Mouse (Mus musculus): ENCODE results near the gene Csrnp2.
"Not testable (repeated sequence)": the region's sequence is repeated elsewhere in the genome, so short reads cannot be mapped to it uniquely, and the experiment has no call there.

Csrnp2 gene

GRCm38 (mm10) chr15:100495102-100495501 lies at the start of gene Csrnp2:
Gene Csrnp2 (minus strand): TSS chr15:100495488.
- in situ Hi-C loops (cut with MseI, MboI), result no loop called here

GRCm38 (mm10) chr15:100543651-100544030 lies 48.4 kb upstream of the Csrnp2 start:
- in situ Hi-C loops (cut with MseI, MboI), result not testable (repeated sequence)

- in situ Hi-C loops (cut with MseI, MboI), result not testable (repeated sequence)
These were observed 47.8 kb upstream of the Csrnp2 start for GRCm38 (mm10) chr15:100542876-100543650.

GRCm38 (mm10) chr15:100541426-100541825 lies 46.1 kb upstream of the Csrnp2 start:
- in situ Hi-C loops (cut with MseI, MboI), result no loop called here

DNA sequence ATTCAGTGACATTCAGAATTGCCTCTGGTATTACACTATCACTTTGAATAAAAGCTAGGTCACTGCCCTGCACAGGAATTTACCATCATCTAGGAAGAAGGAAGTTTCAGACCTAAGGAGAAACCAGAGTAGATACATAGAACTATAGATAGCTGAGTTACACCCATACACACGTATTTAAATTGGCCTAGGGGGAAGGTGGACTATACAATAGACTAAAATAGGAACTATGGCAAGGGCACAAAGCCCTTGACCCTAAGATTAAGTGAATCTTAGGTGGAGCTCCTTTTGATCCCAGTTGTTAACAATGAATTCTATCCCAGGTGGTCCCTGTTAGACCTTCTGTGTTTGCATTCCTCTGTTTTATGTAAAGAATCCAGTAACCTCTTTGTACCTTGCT lies 45.7 kb upstream of the Csrnp2 start:
- in situ Hi-C loops (cut with MseI, MboI), result not testable (repeated sequence)

GRCm38 (mm10) chr15:100539411-100539810 lies 44.1 kb upstream of the Csrnp2 start:
- in situ Hi-C loops (cut with MseI, MboI), result no loop called here

DNA sequence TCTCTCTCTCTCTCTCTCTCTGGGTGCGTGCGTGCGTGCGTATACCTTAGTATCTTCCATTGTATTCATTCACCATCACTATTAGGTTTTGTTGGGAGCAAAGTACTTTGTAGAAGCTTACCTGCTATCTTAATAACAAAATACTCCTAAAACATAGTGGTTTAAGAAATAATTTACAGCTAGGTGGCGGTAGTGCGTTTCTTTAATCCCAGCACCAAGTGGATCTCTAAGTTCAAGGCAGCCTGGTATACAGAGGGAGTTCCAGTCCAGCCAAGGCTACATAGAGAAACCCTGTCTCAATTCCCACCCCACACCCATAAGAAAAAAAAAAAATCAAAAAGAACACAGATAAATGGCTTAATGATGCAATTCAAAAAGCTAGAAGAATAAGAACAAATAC lies 42.6 kb upstream of the Csrnp2 start:
- in situ Hi-C loops (cut with MseI, MboI), result no loop called here

GRCm38 (mm10) chr15:100527900-100528299 lies 32.6 kb upstream of the Csrnp2 start:
- in situ Hi-C loops (cut with MseI, MboI), result no loop called here

- in situ Hi-C loops (cut with MseI, MboI), result no loop called here
These were observed 30.1 kb upstream of the Csrnp2 start for GRCm38 (mm10) chr15:100525405-100525804.

GRCm38 (mm10) chr15:100520306-100520705 lies 25.0 kb upstream of the Csrnp2 start:
- in situ Hi-C loops (cut with MseI, MboI), result no loop called here

- in situ Hi-C loops (cut with MseI, MboI), result no loop called here
These were observed 19.8 kb upstream of the Csrnp2 start for GRCm38 (mm10) chr15:100515121-100515520.

GRCm38 (mm10) chr15:100513387-100513786 lies 18.1 kb upstream of the Csrnp2 start:
- in situ Hi-C loops (cut with MseI, MboI), result no loop called here

DNA sequence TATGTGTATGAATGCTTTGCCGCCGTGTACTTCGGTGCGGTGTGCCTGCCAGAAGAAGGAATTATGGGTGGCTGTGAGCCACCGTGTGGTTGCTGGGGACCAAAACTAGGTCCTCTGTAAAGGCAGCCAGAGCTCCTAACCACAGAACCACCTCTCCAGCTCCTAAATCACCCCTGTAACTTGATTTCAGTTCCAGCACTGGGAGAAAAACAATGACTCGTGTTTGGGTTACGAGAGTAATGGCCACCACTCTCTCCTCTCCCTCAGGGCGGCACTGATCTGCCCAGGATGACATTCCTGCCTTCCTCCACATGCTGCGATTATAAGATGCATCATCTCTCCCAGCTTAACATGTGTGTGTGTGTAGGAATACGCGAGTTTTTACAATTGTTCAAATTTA lies 14.8 kb upstream of the Csrnp2 start:
- in situ Hi-C loops (cut with MseI, MboI), result no loop called here

GRCm38 (mm10) chr15:100508454-100509167 lies 13.3 kb upstream of the Csrnp2 start:
- in situ Hi-C loops (cut with MseI, MboI), result no loop called here

GRCm38 (mm10) chr15:100499506-100499905 lies 4.2 kb upstream of the Csrnp2 start:
- in situ Hi-C loops (cut with MseI, MboI), result not testable (repeated sequence)

- in situ Hi-C loops (cut with MseI, MboI), result no loop called here
These were observed 641 bp downstream of the Csrnp2 start for GRCm38 (mm10) chr15:100494647-100495046.

DNA sequence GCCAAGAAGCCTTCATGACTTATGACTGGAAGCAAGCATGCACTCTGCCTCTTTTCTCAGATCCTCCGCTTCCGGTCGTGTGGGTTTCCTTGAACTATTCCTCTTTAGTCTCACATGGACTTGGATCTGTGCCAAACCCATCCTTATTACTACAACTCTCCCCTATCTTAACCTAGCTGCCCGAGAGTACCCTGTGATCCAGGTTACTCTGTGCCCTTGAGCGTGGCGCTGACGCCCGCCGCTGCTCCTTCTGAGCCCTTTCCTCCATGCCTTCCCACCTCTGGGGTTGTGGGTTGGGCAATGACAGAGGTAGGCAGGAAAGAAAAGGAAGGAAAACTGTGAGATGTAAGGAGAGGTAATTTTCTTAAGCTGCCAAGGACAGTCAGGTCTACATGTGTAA lies 3.3 kb downstream of the Csrnp2 start:
- in situ Hi-C loops (cut with MseI, MboI), result no loop called here

GRCm38 (mm10) chr15:100489263-100489662 lies 6.0 kb downstream of the Csrnp2 start:
- in situ Hi-C loops (cut with MseI, MboI), result no loop called here

DNA sequence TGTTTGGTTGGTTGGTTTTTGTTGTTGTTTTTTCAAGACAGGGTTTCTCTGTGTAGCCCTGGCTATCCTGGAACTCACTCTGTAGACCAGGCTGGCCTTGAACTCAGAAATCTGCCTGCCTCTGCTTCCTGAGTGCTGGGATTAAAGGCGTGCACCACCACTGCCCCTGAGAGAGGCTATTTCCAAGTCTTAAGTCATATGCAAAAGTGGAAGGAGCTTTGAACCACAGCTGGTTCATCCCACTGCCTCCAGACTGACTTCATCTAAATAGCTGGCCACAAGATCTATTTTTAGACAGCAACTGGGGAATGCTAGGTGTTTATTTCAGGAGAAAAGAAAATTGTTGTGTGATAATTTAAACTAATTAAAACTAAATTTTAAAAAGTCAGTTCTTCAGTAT lies 7.0 kb downstream of the Csrnp2 start:
- in situ Hi-C loops (cut with MseI, MboI), result not testable (repeated sequence)

- in situ Hi-C loops (cut with MseI, MboI), result no loop called here
These were observed 8.2 kb downstream of the Csrnp2 start for GRCm38 (mm10) chr15:100487050-100487449.

DNA sequence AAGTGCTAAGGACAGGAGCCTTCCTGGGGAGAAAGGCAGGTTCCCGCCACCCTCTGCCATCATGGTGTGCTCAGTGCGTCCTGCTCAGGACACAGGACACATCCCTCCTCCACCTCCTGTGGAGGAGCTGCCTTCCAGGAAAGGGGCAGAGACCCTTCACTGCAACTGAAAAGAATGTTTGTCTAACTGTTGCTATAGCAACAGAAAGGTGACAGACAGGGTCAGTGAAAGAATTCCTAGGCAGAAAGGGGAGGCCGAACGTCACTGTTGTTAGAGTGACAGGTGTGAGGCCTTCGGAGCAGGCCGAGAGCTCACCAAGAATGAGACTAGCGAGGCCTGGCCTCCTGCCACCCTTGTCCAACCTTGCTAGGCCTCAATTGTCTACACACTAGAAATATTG lies 8.8 kb downstream of the Csrnp2 start:
- in situ Hi-C loops (cut with MseI, MboI), result no loop called here

DNA sequence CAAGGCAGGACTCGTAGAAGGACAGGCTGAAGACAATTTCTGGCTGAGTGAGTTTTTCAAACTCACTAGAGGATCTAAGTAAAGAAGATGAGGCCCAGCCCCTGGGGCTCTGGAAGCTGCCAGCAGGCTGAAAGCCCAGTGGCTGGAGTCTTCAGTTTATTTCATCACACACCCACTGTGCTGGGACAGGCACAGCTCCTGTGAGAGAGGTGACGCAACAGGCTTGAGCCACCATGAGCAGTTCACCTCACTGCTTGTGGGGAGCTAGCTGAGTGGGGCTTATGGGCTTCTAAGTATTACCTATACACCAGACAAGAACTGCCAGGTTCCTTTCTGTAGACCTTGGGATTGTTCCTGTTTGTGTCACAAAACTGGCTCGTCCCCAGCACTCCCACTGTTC lies 9.7 kb downstream of the Csrnp2 start:
- in situ Hi-C loops (cut with MseI, MboI), result no loop called here

- in situ Hi-C loops (cut with MseI, MboI), result no loop called here
These were observed 16.4 kb downstream of the Csrnp2 start for GRCm38 (mm10) chr15:100478925-100479324.
